Mouse (Mus musculus): ENCODE results near the gene Nae1.

- TF ChIP-seq CTCF (IDR thresholded peaks at IDR 0.05; ENCODE audit: low read depth, low read length): no peak
- no peak for TF ChIP-seq POLR2A (IDR thresholded peaks at IDR 0.05; ENCODE audit: extremely low read depth, insufficient read depth, low read length)
Measured at GRCm38 (mm10) chr8:104540710-104541514, 6.5 kb upstream of the Nae1 start.
